Mouse (Mus musculus) kidney, adult 2 months (tissue): ENCODE results near the gene Hectd2.

Source experiments
- CTCF ChIP-seq: fragments of 200-500 bp; conservative IDR thresholded peaks from 2 replicates; pipeline ENCODE4 v1.5.1; 2011; ENCODE audit warnings: low read depth, mild to moderate bottlenecking, control low read depth, low read length, moderate library complexity, mixed read lengths; ENCODE audit not compliant: insufficient read depth, insufficient read length
- POLR2A ChIP-seq: fragments of 200-500 bp; IDR thresholded peaks from one replicate; pipeline ENCODE4 v1.6.1; 2011; ENCODE audit warnings: low read depth, low read length, control low read depth

- TF ChIP-seq CTCF (no peak), POLR2A (no peak)
These were observed 108.3 kb downstream of the Hectd2 start for GRCm38 (mm10) chr19:36662734-36663133.
